Mouse (Mus musculus) intestine, embryonic 14.5 days (tissue): ENCODE results near the gene Vmn2r86. TPM values are rescaled to one million over a fixed set of nuclear protein-coding genes. Genes with fewer than 3 reads are reported as not detected.
"Not testable (repeated sequence)": the region's sequence is repeated elsewhere in the genome, so short reads cannot be mapped to it uniquely, and the experiment has no call there.

ENCODE experiments used
- ATAC-seq: fragments of 200-750 bp; cut with Nextera tagmentation; replicated peaks from 2 replicates; pipeline ENCODE4 v1.8.0; 2017; ENCODE audit warnings: low read depth, moderate number of reproducible peaks, moderate TSS enrichment, moderate library complexity; ENCODE audit not compliant: low FRiP score, low TSS enrichment
- DNase-seq: peaks from one replicate; pipeline ENCODE4 v3.0.0-alpha.2; 2018; ENCODE audit warnings: low spot score
- H3K27ac ChIP-seq: fragments of 300-500 bp; sonication (generic); 2 replicates; pipeline ENCODE4 v1.5.1; 2014; ENCODE audit warnings: low read depth, mild to moderate bottlenecking, control low read depth
- H3K27me3 ChIP-seq: fragments of 300-500 bp; sonication (generic); replicated peaks from 2 replicates; pipeline ENCODE4 v1.6.1; 2014; ENCODE audit warnings: low read length, control low read depth; ENCODE audit not compliant: control insufficient read depth, insufficient read depth
- H3K36me3 ChIP-seq: fragments of 300-500 bp; sonication (generic); 2 replicates; pipeline ENCODE4 v1.6.1; 2014; ENCODE audit warnings: low read length, control low read depth; ENCODE audit not compliant: control insufficient read depth, insufficient read depth
- H3K4me1 ChIP-seq: fragments of 300-500 bp; sonication (generic); replicated peaks from 2 replicates; pipeline ENCODE4 v1.6.1; 2014; ENCODE audit warnings: low read length, control low read depth, mixed read lengths; ENCODE audit not compliant: control insufficient read depth, insufficient read depth
- H3K4me2 ChIP-seq: fragments of 300-500 bp; sonication (generic); 2 replicates; pipeline ENCODE4 v1.6.1; 2014; ENCODE audit warnings: low read length
- H3K4me3 ChIP-seq: fragments of 300-500 bp; sonication (generic); 2 replicates; pipeline ENCODE4 v1.5.1; 2014; ENCODE audit warnings: low read depth, low read length, control low read depth, mixed read lengths
- H3K9ac ChIP-seq: fragments of 300-500 bp; sonication (generic); 2 replicates; pipeline ENCODE4 v1.6.1; 2014; ENCODE audit warnings: mild to moderate bottlenecking, low read length
- H3K9me3 ChIP-seq: fragments of 300-500 bp; sonication (generic); 2 replicates; pipeline ENCODE4 v1.6.1; 2016; ENCODE audit warnings: low read length, control low read depth; ENCODE audit not compliant: control insufficient read depth
- WGBS: fragments of 180-500 bp; shearing (Covaris S2); extraction: QIAGEN DNeasy Blood & Tissue Kit; methylation state at CpG from one replicate; pipeline ENCODE4 v1.1.7; 2014; 5-methylcytosine and 5-hydroxymethylcytosine counted together
- polyA plus RNA-seq: library from polyadenylated mRNA; unstranded; fragments of >200 nt; fragmentation: Nextera tagmentation; extraction: Ambion mirVana; gene quantifications from 2 replicates; pipeline ENCODE4 v1.2.1, GENCODE M21; 2014

Vmn2r86 gene
- polyA plus RNA-seq, 1 experiment from 2014 or later = not detected

- not testable (repeated sequence) for ATAC-seq, H3K9me3 ChIP-seq, H3K36me3 ChIP-seq, H3K4me2 ChIP-seq, H3K27me3 ChIP-seq, DNase-seq, H3K4me3 ChIP-seq, H3K9ac ChIP-seq, H3K27ac ChIP-seq, H3K4me1 ChIP-seq
Observed at GRCm38 (mm10) chr10:130416352-130416751, 39.5 kb downstream of the Vmn2r86 start.

GRCm38 (mm10) chr10:130412167-130412698, 43.6 kb downstream of the Vmn2r86 start:
- H3K27me3 ChIP-seq, H3K4me3 ChIP-seq, H3K36me3 ChIP-seq, H3K4me1 ChIP-seq, H3K9me3 ChIP-seq, H3K27ac ChIP-seq, DNase-seq, H3K4me2 ChIP-seq, H3K9ac ChIP-seq: not testable (repeated sequence)
- WGBS = 50% methylated on average over 27 of the region's 35 CpGs
- peak; percentile 68 for ATAC-seq

GRCm38 (mm10) chr10:130394232-130394631, 61.6 kb downstream of the Vmn2r86 start, which contains the start of gene Vmn2r84:
TSS of gene Vmn2r84 (minus strand) at chr10:130394332.
- DNase-seq (no peak), ATAC-seq (no peak)
- Histone ChIP-seq H3K9me3 (no peaks in the 10 kb centered on the region), H3K27me3 (no peaks in the 10 kb centered on the region), H3K4me2 (no peak within 1 kb of the TSS), H3K4me3 (no peak within 1 kb of the TSS), H3K27ac (no peak within 1 kb of the TSS), H3K4me1 (no peaks in the 10 kb centered on the region), H3K9ac (no peak within 1 kb of the TSS), H3K36me3 (no peaks in the 10 kb centered on the region)

Other genes with a start within 250 kb of the Vmn2r86 start
- not detected in 2 replicates for gene Olfr827, start 241.6 kb downstream of the Vmn2r86 start, polyA plus RNA-seq
- gene Neurod4, start 175.8 kb downstream of the Vmn2r86 start, polyA plus RNA-seq = not detected in 2 replicates
- gene Tespa1, start 133.2 kb downstream of the Vmn2r86 start, polyA plus RNA-seq = 0.53 and 0.75 TPM in 2 replicates
- gene Vmn2r84, start 61.7 kb downstream of the Vmn2r86 start, polyA plus RNA-seq = not detected in 2 replicates
- gene Vmn2r85, start 26.3 kb downstream of the Vmn2r86 start, polyA plus RNA-seq = not detected in 2 replicates
- gene Vmn2r87, start 41.3 kb upstream of the Vmn2r86 start, polyA plus RNA-seq = not detected in 2 replicates